Mouse (Mus musculus) macrophage (primary cell): ENCODE results near the gene Gm10577. TPM values are rescaled to one million over a fixed set of nuclear protein-coding genes. Genes with fewer than 3 reads are reported as not detected.

ENCODE experiments used
- H3K27ac ChIP-seq: fragments of 350-480 bp; formaldehyde crosslinking; 2 replicates; pipeline ENCODE4 v1.9.0; 2021
- H3K36me3 ChIP-seq: fragments of 350-480 bp; formaldehyde crosslinking; 2 replicates; pipeline ENCODE4 v1.9.0; 2021; ENCODE audit errors: inconsistent target
- H3K4me3 ChIP-seq: fragments of 350-480 bp; formaldehyde crosslinking; 2 replicates; pipeline ENCODE4 v1.9.0; 2021; ENCODE audit errors: inconsistent target
- H3K79me2 ChIP-seq: fragments of 350-480 bp; formaldehyde crosslinking; 2 replicates; pipeline ENCODE4 v1.9.0; 2021; ENCODE audit errors: inconsistent target
- WGBS: methylation state at CpG from one replicate; pipeline ENCODE4 v1.1.7; 2026; ENCODE audit warnings: inconsistent platforms; ENCODE audit not compliant: missing documents; 5-methylcytosine and 5-hydroxymethylcytosine counted together
- polyA plus RNA-seq: library from polyadenylated mRNA; stranded (reverse); fragments of 250-400 nt; gene quantifications from 3 replicates; pipeline ENCODE4 v1.2.4, GENCODE M21; 2018; ENCODE audit warnings: inconsistent platforms
- total RNA-seq, 78 experiments: library from RNA; depleted of rRNA; stranded (reverse); fragments of 250-400 nt; gene quantifications; 1 replicate in 9 of 78; 2 replicates in 24 of 78; 3 replicates in 43 of 78; 4 replicates in 2 of 78; pipeline ENCODE4 v1.2.4; 2018; ENCODE audit warnings: inconsistent platforms in 56 of 78

Gene Gm10577
- not detected for total RNA-seq (2018; cell fraction: chromatin; rRNA removed)
- total RNA-seq (2018; cell fraction: cytosol; rRNA removed): not detected
- total RNA-seq (2018; cell fraction: nucleus; rRNA removed): not detected
- not detected in 3 replicates for polyA plus RNA-seq

GRCm38 (mm10) chr4:101020596-101020995, at the start of gene Gm10577:
TSS of gene Gm10577 (minus strand) at chr4:101020696.
- Histone ChIP-seq H3K36me3 (no peaks in the 10 kb centered on the region), H3K79me2 (no peaks in the 10 kb centered on the region), H3K4me3 (no peak within 1 kb of the TSS), H3K27ac (no peak within 1 kb of the TSS)
- WGBS: 83% methylated on average over 4 of the region's 4 CpGs

- no peaks in the 10 kb centered on the region for H3K79me2 ChIP-seq
- 3% methylated on average over 55 of the region's 55 CpGs for WGBS
- H3K36me3 ChIP-seq: no peaks in the 10 kb centered on the region
- no peak overlapping the region for H3K27ac ChIP-seq
- no peak overlapping the region for H3K4me3 ChIP-seq
These were observed 48.9 kb upstream of the Gm10577 start for GRCm38 (mm10) chr4:101069154-101069971.

GRCm38 (mm10) chr4:101068786-101069153, 48.3 kb upstream of the Gm10577 start, which contains the start of gene Raver2:
TSS of gene Raver2 (plus strand) at chr4:101068983.
- Histone ChIP-seq H3K79me2 (no peaks in the 10 kb centered on the region), H3K4me3 (no peak within 1 kb of the TSS), H3K27ac (no peak within 1 kb of the TSS), H3K36me3 (no peaks in the 10 kb centered on the region)
- 2% methylated on average over 53 of the region's 54 CpGs for WGBS

- Histone ChIP-seq H3K27ac (no peak overlapping the region), H3K36me3 (no peaks in the 10 kb centered on the region), H3K4me3 (no peak overlapping the region), H3K79me2 (no peaks in the 10 kb centered on the region)
- WGBS: 73% methylated on average over 5 of the region's 5 CpGs
These were observed 45.9 kb upstream of the Gm10577 start for GRCm38 (mm10) chr4:101066401-101066800.

- H3K36me3 ChIP-seq: no peaks in the 10 kb centered on the region
- WGBS: 71% methylated on average over 2 of the region's 2 CpGs
- H3K79me2 ChIP-seq: no peaks in the 10 kb centered on the region
- H3K27ac ChIP-seq: no peak overlapping the region
- no peak overlapping the region for H3K4me3 ChIP-seq
These were observed 41.6 kb upstream of the Gm10577 start for GRCm38 (mm10) chr4:101062146-101062545.

- Histone ChIP-seq H3K79me2 (no peaks in the 10 kb centered on the region), H3K4me3 (no peak overlapping the region), H3K27ac (no peak overlapping the region), H3K36me3 (no peaks in the 10 kb centered on the region)
- 82% methylated on average over 4 of the region's 4 CpGs for WGBS
These were observed 26.1 kb upstream of the Gm10577 start for GRCm38 (mm10) chr4:101046576-101046975.

GRCm38 (mm10) chr4:101044149-101044548, 23.7 kb upstream of the Gm10577 start:
- no peak overlapping the region for H3K27ac ChIP-seq
- H3K4me3 ChIP-seq: no peak overlapping the region
- H3K36me3 ChIP-seq: no peaks in the 10 kb centered on the region
- H3K79me2 ChIP-seq: no peaks in the 10 kb centered on the region

- no peaks in the 10 kb centered on the region for H3K36me3 ChIP-seq
- no peak overlapping the region for H3K4me3 ChIP-seq
- 83% methylated on average over 2 of the region's 2 CpGs for WGBS
- H3K27ac ChIP-seq: no peak overlapping the region
- H3K79me2 ChIP-seq: no peaks in the 10 kb centered on the region
These were observed 23.2 kb upstream of the Gm10577 start for GRCm38 (mm10) chr4:101043691-101044090.

GRCm38 (mm10) chr4:101037156-101037555, 16.7 kb upstream of the Gm10577 start:
- 98% methylated on average over 4 of the region's 7 CpGs for WGBS
- H3K36me3 ChIP-seq: no peaks in the 10 kb centered on the region
- no peaks in the 10 kb centered on the region for H3K79me2 ChIP-seq
- H3K4me3 ChIP-seq: no peak overlapping the region
- H3K27ac ChIP-seq: no peak overlapping the region

GRCm38 (mm10) chr4:101035131-101035530, 14.6 kb upstream of the Gm10577 start:
- no peaks in the 10 kb centered on the region for H3K36me3 ChIP-seq
- H3K27ac ChIP-seq: no peak overlapping the region
- no peaks in the 10 kb centered on the region for H3K79me2 ChIP-seq
- no peak overlapping the region for H3K4me3 ChIP-seq
- WGBS: 86% methylated on average over 3 of the region's 5 CpGs

- 69% methylated on average over 3 of the region's 3 CpGs for WGBS
- Histone ChIP-seq H3K79me2 (no peaks in the 10 kb centered on the region), H3K27ac (no peak overlapping the region), H3K36me3 (no peaks in the 10 kb centered on the region), H3K4me3 (no peak overlapping the region)
These were observed 12.6 kb upstream of the Gm10577 start for GRCm38 (mm10) chr4:101033047-101033446.

- 93% methylated on average over 9 of the region's 9 CpGs for WGBS
These were observed 7.4 kb upstream of the Gm10577 start for GRCm38 (mm10) chr4:101027852-101028411.

GRCm38 (mm10) chr4:101026995-101027394, 6.5 kb upstream of the Gm10577 start:
- WGBS: 88% methylated on average over 2 of the region's 2 CpGs
- Histone ChIP-seq H3K36me3 (no peaks in the 10 kb centered on the region), H3K27ac (no peak overlapping the region), H3K79me2 (no peaks in the 10 kb centered on the region), H3K4me3 (no peak overlapping the region)

More at GRCm38 (mm10) chr4:101027852-101028411, 7.4 kb upstream of the Gm10577 start:
- H3K27ac ChIP-seq: no peak overlapping the region
- no peak overlapping the region for H3K4me3 ChIP-seq
- H3K36me3 ChIP-seq: no peaks in the 10 kb centered on the region
- no peaks in the 10 kb centered on the region for H3K79me2 ChIP-seq

GRCm38 (mm10) chr4:101026566-101026965, 6.1 kb upstream of the Gm10577 start:
- Histone ChIP-seq H3K36me3 (no peaks in the 10 kb centered on the region), H3K27ac (no peak overlapping the region), H3K4me3 (no peak overlapping the region), H3K79me2 (no peaks in the 10 kb centered on the region)
- WGBS: 85% methylated on average over 4 of the region's 5 CpGs

- Histone ChIP-seq H3K27ac (no peak overlapping the region), H3K4me3 (no peak overlapping the region), H3K36me3 (no peaks in the 10 kb centered on the region), H3K79me2 (no peaks in the 10 kb centered on the region)
- WGBS: 81% methylated on average over 4 of the region's 4 CpGs
These were observed 2.7 kb downstream of the Gm10577 start for GRCm38 (mm10) chr4:101017806-101018205.
